Mouse (Mus musculus) thymus, adult 2 months (tissue): ENCODE data around the gene Cacna1c.

ENCODE experiments used
- CTCF ChIP-seq: fragments of 200-500 bp; IDR thresholded peaks from 2 replicates; pipeline ENCODE4 v1.5.1; 2012; ENCODE audit warnings: mild to moderate bottlenecking, control low read depth, low read length, moderate library complexity, borderline replicate concordance; ENCODE audit not compliant: control insufficient read depth, poor library complexity, insufficient read depth; ENCODE audit errors: extremely low read depth
- POLR2A ChIP-seq: fragments of 200-500 bp; IDR thresholded peaks from 2 replicates; pipeline ENCODE4 v1.6.1; 2012; ENCODE audit warnings: mild to moderate bottlenecking, low read length, control low read depth, moderate library complexity; ENCODE audit not compliant: control insufficient read depth, poor library complexity, insufficient read depth; ENCODE audit errors: extremely low read depth

DNA sequence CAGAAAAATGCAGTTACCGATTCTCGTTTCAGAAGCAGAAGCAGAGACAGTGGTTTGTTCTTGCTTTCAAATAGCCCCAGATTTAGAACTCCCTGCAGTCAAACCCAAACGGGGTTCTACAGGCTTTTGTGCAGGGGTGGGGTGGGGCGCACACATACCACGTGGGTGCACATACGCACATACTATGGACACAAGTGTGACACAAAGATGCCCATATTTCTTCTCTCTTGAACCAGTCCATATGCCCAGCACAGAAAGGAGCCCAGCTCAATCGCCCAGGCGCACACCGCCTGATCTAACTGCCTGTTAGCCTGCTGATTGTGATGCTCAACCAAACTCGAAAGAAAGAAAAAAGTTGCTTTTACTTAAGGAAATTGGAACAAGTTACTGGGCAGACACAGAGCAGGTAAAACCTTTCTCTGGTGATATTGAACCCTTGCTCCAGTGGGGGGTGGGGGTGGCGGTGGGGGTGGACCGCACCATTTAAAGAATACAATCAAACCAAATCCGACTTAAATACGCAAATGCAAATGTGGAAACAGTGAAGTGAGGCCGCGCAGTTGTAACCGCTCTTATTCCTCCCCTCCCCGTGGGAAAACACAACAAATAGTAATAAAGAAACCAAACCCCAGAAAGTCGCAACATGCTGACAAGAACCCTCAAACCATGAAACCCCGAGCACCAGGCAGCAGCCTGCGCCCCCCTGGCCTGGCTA is 603.4 kb downstream of the Cacna1c start:
- TF ChIP-seq CTCF = no peak
- no peak for TF ChIP-seq POLR2A
